Mouse (Mus musculus): ENCODE data around the gene Fbxl4.

- no peak for TF ChIP-seq GATA1 (IDR thresholded peaks at IDR 0.05; ENCODE audit: low read length)
- no peak for TF ChIP-seq TAL1 (IDR thresholded peaks at IDR 0.05; ENCODE audit: low read length)
Measured at GRCm38 (mm10) chr4:22378516-22378915, 21.2 kb downstream of the Fbxl4 start.

Data from erythroblast, embryonic 14.5 days (primary cell).